Mouse (Mus musculus): ENCODE data around the gene Med22.

DNA sequence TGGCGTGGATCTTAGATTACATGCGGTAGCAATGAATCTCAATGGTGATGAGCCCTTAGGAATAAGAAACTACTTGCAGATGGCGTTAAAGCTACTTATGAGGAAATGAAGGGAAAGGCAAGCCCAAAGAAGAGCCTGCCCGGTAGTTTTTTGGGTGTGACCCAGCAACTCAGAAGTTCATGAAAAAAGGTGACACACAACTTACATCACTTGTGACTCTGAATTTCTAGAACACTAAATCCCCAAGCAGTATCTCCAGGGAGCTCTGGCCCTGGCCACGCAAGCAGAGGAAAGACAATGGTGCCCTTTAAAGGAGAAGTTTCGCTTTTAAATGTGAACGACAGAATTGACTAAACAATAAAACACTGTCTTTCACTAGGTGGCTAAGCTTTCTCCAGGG lies 7.2 kb downstream of the Med22 start:
- TF ChIP-seq POLR2A (IDR thresholded peaks at IDR 0.05; ENCODE audit: insufficient read depth, low read depth, low read length) (no peak), CTCF (IDR thresholded peaks at IDR 0.05) (no peak)
